Comparison of ENCODE assay signal across 8 mouse cellular contexts in genomic region chr9:80068028-80068515, GRCm38 (mm10). TPM values are rescaled to one million over a fixed set of nuclear protein-coding genes. Genes with fewer than 3 reads are reported as not detected.
DNase-seq lines count a peak whose midpoint lies in the region; ATAC-seq and TF ChIP-seq lines count a peak whose summit lies in the region.

No protein-coding gene starts in this region.

- peak overlapping the region; percentile 56 for H3K4me2 ChIP-seq in kidney, embryonic 14.5 days (replicated peaks; ENCODE audit: low read depth, low read length)
- peak overlapping the region; percentile 64 for H3K4me2 ChIP-seq in hindbrain, embryonic 13.5 days
- peak overlapping the region; percentile 56 for H3K4me2 ChIP-seq in midbrain, embryonic 12.5 days (replicated peaks)

- peaks cover 17% of the 10 kb centered on the region; the same call in 1 of the 2 replicates for H3K4me1 ChIP-seq in kidney, embryonic 14.5 days (ENCODE audit: control insufficient read depth, insufficient read depth, low read length)
- peaks cover 19% of the 10 kb centered on the region for H3K4me1 ChIP-seq in bone marrow macrophage, adult 2 months (ENCODE audit: control insufficient read depth, insufficient read depth, low read length)
- peaks cover 37% of the 10 kb centered on the region for H3K4me1 ChIP-seq in hindbrain, embryonic 13.5 days (replicated peaks)
- H3K4me1 ChIP-seq in midbrain, embryonic 12.5 days: peaks cover 29% of the 10 kb centered on the region

- H3K36me3 ChIP-seq in kidney, embryonic 14.5 days (ENCODE audit: control insufficient read depth, insufficient read depth, low read length): no peaks in the 10 kb centered on the region
- no peaks in the 10 kb centered on the region for H3K36me3 ChIP-seq in hindbrain, embryonic 13.5 days
- H3K36me3 ChIP-seq in midbrain, embryonic 12.5 days: no peaks in the 10 kb centered on the region

- intact Hi-C loops in left cerebral cortex, postnatal 25 days (cut with DNase I): no loop called here

- peak overlapping the region; percentile 100 for H3K9ac ChIP-seq in kidney, embryonic 14.5 days (ENCODE audit: low read depth, low read length)
- peak overlapping the region; percentile 100 for H3K9ac ChIP-seq in hindbrain, embryonic 13.5 days
- H3K9ac ChIP-seq in midbrain, embryonic 12.5 days (replicated peaks): peak overlapping the region; percentile 99

- no peaks in the 10 kb centered on the region for H3K27me3 ChIP-seq in kidney, embryonic 14.5 days (ENCODE audit: control insufficient read depth, insufficient read depth, low read length)
- H3K27me3 ChIP-seq in hindbrain, embryonic 13.5 days: no peaks in the 10 kb centered on the region
- no peaks in the 10 kb centered on the region for H3K27me3 ChIP-seq in midbrain, embryonic 12.5 days

- WGBS in kidney, embryonic 14.5 days: under 1% methylated on average over 18 of the region's 18 CpGs
- WGBS in hindbrain, embryonic 13.5 days: under 1% methylated on average over 18 of the region's 18 CpGs
- WGBS in midbrain, embryonic 12.5 days: 1% methylated on average over 18 of the region's 18 CpGs

- no peak for DNase-seq in kidney, postnatal 10 days
- DNase-seq in cerebellum, postnatal 36 days: no peak
- no peak for DNase-seq in right cerebral cortex, postnatal 10 days (ENCODE audit: low spot score in 2 of 2)
- DNase-seq in left cerebral cortex, postnatal 25 days (ENCODE audit: low spot score in 2 of 2): no peak

- no peak for TF ChIP-seq CTCF in bone marrow macrophage, adult 2 months (IDR thresholded peaks at IDR 0.05; ENCODE audit: low read depth, low read length)

- ATAC-seq in kidney, embryonic 14.5 days (ENCODE audit: low FRiP score, low TSS enrichment): no peak
- no peak for ATAC-seq in hindbrain, embryonic 13.5 days (ENCODE audit: low FRiP score)
- no peak for ATAC-seq in midbrain, embryonic 12.5 days (ENCODE audit: low FRiP score, low read depth)

- TF ChIP-seq POLR2A in bone marrow macrophage, adult 2 months (IDR thresholded peaks at IDR 0.05; ENCODE audit: borderline replicate concordance, low read depth, low read length): no peak

- peaks cover 7% of the 10 kb centered on the region for H3K9me3 ChIP-seq in kidney, embryonic 14.5 days (ENCODE audit: control insufficient read depth, low read length)
- no peaks in the 10 kb centered on the region for H3K9me3 ChIP-seq in hindbrain, embryonic 13.5 days
- peaks cover 8% of the 10 kb centered on the region; the same call in 1 of the 2 replicates for H3K9me3 ChIP-seq in midbrain, embryonic 12.5 days

- peak overlapping the region; percentile 99 for H3K27ac ChIP-seq in kidney, embryonic 14.5 days (ENCODE audit: low read depth, low read length)
- peak overlapping the region; percentile 69 for H3K27ac ChIP-seq in bone marrow macrophage, adult 2 months (ENCODE audit: insufficient read depth, low read depth, low read length)
- H3K27ac ChIP-seq in hindbrain, embryonic 13.5 days: peak overlapping the region; percentile 100
- peak overlapping the region; percentile 99 for H3K27ac ChIP-seq in midbrain, embryonic 12.5 days (replicated peaks)

- peak overlapping the region; percentile 97 for H3K4me3 ChIP-seq in kidney, embryonic 14.5 days (ENCODE audit: low read length)
- H3K4me3 ChIP-seq in bone marrow macrophage, adult 2 months (ENCODE audit: insufficient read depth, low read length): peak overlapping the region; percentile 96
- peak overlapping the region; percentile 89 for H3K4me3 ChIP-seq in hindbrain, embryonic 13.5 days
- peak overlapping the region; percentile 90 for H3K4me3 ChIP-seq in midbrain, embryonic 12.5 days

RNA-seq across cellular contexts. Expression of gene Senp6, which starts 1.4 kb away (rescaled TPM):
- polyA plus RNA-seq in kidney, embryonic 14.5 days (2014; fragmentation: Nextera tagmentation; extraction: Ambion mirVana): 73.5 and 82.3 TPM in 2 replicates
- 42.4 and 42.7 TPM in 2 replicates for polyA plus RNA-seq in bone marrow macrophage, adult 2 months (2012; ENCODE audit: insufficient read depth, insufficient read length, missing spikeins)
- 53.3 and 58.4 TPM in 2 replicates for polyA plus RNA-seq in hindbrain, embryonic 13.5 days (2015; fragmentation: Nextera tagmentation; extraction: Ambion mirVana)
- 75.7 and 85.2 TPM in 2 replicates for polyA plus RNA-seq in midbrain, embryonic 12.5 days (2016; fragmentation: Nextera tagmentation; extraction: Ambion mirVana)
- 100 to 1,000 TPM; 104 to 112 TPM for total RNA-seq in left cerebral cortex, postnatal 25 days (2021)

RNA-seq across cellular contexts. Expression of gene Filip1, which starts 55.4 kb away (rescaled TPM):
- 1.9 and 4.5 TPM in 2 replicates for polyA plus RNA-seq in kidney, embryonic 14.5 days (2014; fragmentation: Nextera tagmentation; extraction: Ambion mirVana)
- polyA plus RNA-seq in bone marrow macrophage, adult 2 months (2012; ENCODE audit: insufficient read depth, insufficient read length, missing spikeins): not detected in 2 replicates
- 2.6 and 3.4 TPM in 2 replicates for polyA plus RNA-seq in hindbrain, embryonic 13.5 days (2015; fragmentation: Nextera tagmentation; extraction: Ambion mirVana)
- polyA plus RNA-seq in midbrain, embryonic 12.5 days (2016; fragmentation: Nextera tagmentation; extraction: Ambion mirVana): 8.3 and 11.0 TPM in 2 replicates
- total RNA-seq in left cerebral cortex, postnatal 25 days (2021): 10 to 100 TPM; 15.2 to 22.7 TPM
